Mouse (Mus musculus): ENCODE measurements around the gene Ccl12. TPM values are rescaled to one million over a fixed set of nuclear protein-coding genes. Genes with fewer than 3 reads are reported as not detected.

Gene Ccl12
- polyA plus RNA-seq (2021; fragmentation: Nextera tagmentation): 7.8 and 13.7 TPM in 2 replicates
- long read RNA-seq, experiment 1, partial matches to known transcripts: 0 of 3 reads
- long read RNA-seq, experiment 1, other reads (novel, unspliced or antisense): 0 of 3 reads
- long read RNA-seq, experiment 2: 0 reads

DNA sequence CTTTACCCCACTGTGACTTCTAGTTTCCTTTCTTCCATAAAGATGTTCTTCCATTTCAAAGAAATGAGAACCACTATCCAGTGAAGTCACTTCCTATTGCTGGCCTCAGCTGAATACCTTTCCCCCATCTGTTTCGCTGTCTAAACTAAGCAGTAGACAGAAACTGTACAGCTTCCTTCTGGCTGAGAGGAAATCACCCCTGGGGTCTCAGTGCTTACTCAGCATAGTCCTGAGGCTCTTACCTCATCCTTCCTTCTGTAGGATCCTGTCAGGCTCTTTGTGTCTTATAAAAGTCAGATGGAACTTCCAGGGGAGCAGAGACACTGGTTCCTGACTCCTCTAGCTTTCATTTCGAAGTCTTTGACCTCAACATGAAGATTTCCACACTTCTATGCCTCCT, at the start of gene Ccl12:
Gene Ccl12 (plus strand): TSS at position 317 of the 400 bp plus-strand sequence.

DNA sequence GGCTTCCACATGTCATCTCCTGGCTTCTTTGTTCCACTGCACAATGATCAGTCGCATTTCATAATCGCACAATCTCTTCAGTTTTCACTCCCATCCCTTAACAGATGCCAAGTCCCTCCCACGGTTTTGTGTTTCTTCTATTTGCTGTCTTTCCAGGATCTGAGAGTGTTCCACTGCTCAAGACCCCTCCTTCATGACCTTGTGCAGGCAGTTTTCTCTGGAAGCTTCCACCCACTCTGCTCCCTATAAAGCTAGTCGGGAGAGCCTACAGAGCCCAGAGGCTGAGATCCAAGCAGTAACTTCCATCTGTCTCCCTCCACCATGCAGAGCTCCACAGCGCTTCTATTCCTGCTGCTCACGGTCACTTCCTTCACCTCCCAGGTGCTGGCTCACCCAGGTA, 44.0 kb upstream of the Ccl12 start, which contains the start of gene Ccl11:
Gene Ccl11 (plus strand): TSS at position 178 of the 400 bp plus-strand sequence.

DNA sequence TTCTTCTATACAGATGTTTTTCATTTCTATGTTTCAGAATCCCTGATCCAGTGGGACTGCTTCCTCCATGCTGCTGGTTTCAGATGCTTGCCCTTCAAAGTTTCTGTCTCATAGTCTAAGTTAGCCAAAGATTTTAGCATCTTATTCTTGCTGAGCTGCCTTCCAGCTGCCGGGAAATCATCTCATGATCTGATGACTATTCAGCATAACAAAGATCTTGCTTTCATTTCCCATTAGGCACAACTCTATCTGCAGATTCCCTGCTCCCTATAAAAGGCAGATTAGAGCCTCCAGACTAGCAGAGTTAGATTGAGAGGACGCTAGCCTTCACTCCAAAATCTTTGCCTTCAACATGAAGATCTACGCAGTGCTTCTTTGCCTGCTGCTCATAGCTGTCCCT, 13.2 kb downstream of the Ccl12 start, which contains the start of gene Ccl8:
Gene Ccl8 (plus strand): TSS at position 301 of the 400 bp plus-strand sequence.

Other genes starting within 250 kb of the Ccl12 start
- 0.06 and 0.09 TPM in 2 replicates for gene 5530401A14Rik, start 241.2 kb upstream of the Ccl12 start, polyA plus RNA-seq (2021; fragmentation: Nextera tagmentation)
- 8.4 and 9.6 TPM in 2 replicates for gene Asic2, start 133.4 kb upstream of the Ccl12 start, polyA plus RNA-seq (2021; fragmentation: Nextera tagmentation)
- 0.36 and 1.4 TPM in 2 replicates for gene Ccl2, start 66.3 kb upstream of the Ccl12 start, polyA plus RNA-seq (2021; fragmentation: Nextera tagmentation)
- gene Gm17268, start 63.3 kb upstream of the Ccl12 start, polyA plus RNA-seq (2021; fragmentation: Nextera tagmentation): not detected in 2 replicates
- gene Ccl7, start 56.1 kb upstream of the Ccl12 start, polyA plus RNA-seq (2021; fragmentation: Nextera tagmentation): 0.36 and 0.44 TPM in 2 replicates
- gene Ccl11, start 44.0 kb upstream of the Ccl12 start, polyA plus RNA-seq (2021; fragmentation: Nextera tagmentation): not detected in 2 replicates
- 0.58 TPM in 1 of 2 replicates, not detected in the other for gene Ccl8, start 13.3 kb downstream of the Ccl12 start, polyA plus RNA-seq (2021; fragmentation: Nextera tagmentation)
- not detected in 2 replicates for gene Ccl1, start 203.8 kb downstream of the Ccl12 start, polyA plus RNA-seq (2021; fragmentation: Nextera tagmentation)

All from layer of hippocampus, adult 6 months (tissue).